Mouse (Mus musculus) left cerebral cortex, postnatal 14 days (tissue): Measurements from ENCODE around the gene Nkx6-1. TPM values are rescaled to one million over a fixed set of nuclear protein-coding genes. Genes with fewer than 3 reads are reported as not detected.

Experiments
- DNase-seq, 2 experiments: peaks; one replicate each; pipeline ENCODE4 v3.0.0; 2021 to 2022; ENCODE audit warnings: low spot score in 2 of 2, mixed read lengths in 1 of 2
- intact Hi-C: fragments of 180-260 bp; cut with DNase I; formaldehyde crosslinking; loops from one replicate; pipeline ENCODE4 v1.15.1; 2025
- total RNA-seq, 2 experiments: library from RNA; stranded (reverse); gene quantifications; 2 replicates each; pipeline ENCODE4 v1.2.3; 2021

Nkx6-1 gene
- total RNA-seq, 2 experiments from 2014 or later, result 0.40 TPM; not detected in 1

GRCm38 (mm10) chr5:101661561-101662211, 3.1 kb downstream of the Nkx6-1 start:
- intact Hi-C loops, result loop anchor here (10.0 kb wide), 1 partner anchor 837 kb away; the partner anchor contains the start of gene Abraxas1
- no peak for DNase-seq

GRCm38 (mm10) chr5:101660666-101661065, 4.1 kb downstream of the Nkx6-1 start:
- DNase-seq, result no peak
- intact Hi-C loops, result loop anchor here (10.0 kb wide), 1 partner anchor 836 kb away; the partner anchor contains the start of gene Abraxas1

- intact Hi-C loops, result loop anchor here (5.0 kb wide), 1 partner anchor 292 kb away; no protein-coding TSS in a partner anchor
- DNase-seq, result no peak
Measured at GRCm38 (mm10) chr5:101659411-101659971, 5.3 kb downstream of the Nkx6-1 start.

GRCm38 (mm10) chr5:101658984-101659290, 5.9 kb downstream of the Nkx6-1 start:
- DNase-seq, result no peak
- intact Hi-C loops, result loop anchor here (5.0 kb wide), 1 partner anchor 292 kb away; no protein-coding TSS in a partner anchor

- DNase-seq, result no peak
- intact Hi-C loops, result loop anchor here (5.0 kb wide), 1 partner anchor 291 kb away; no protein-coding TSS in a partner anchor
Measured at GRCm38 (mm10) chr5:101658188-101658983, 6.4 kb downstream of the Nkx6-1 start.

- no peak for DNase-seq
- intact Hi-C loops, result loop anchor here (5.0 kb wide), 1 partner anchor 290 kb away; no protein-coding TSS in a partner anchor
Measured at GRCm38 (mm10) chr5:101657698-101658097, 7.1 kb downstream of the Nkx6-1 start.

GRCm38 (mm10) chr5:101656107-101656506, 8.7 kb downstream of the Nkx6-1 start:
- no peak for DNase-seq
- intact Hi-C loops, result loop anchor here (5.0 kb wide), 1 partner anchor 289 kb away; no protein-coding TSS in a partner anchor

GRCm38 (mm10) chr5:101655418-101655817, 9.4 kb downstream of the Nkx6-1 start:
- intact Hi-C loops, result loop anchor here (5.0 kb wide), 1 partner anchor 288 kb away; no protein-coding TSS in a partner anchor

GRCm38 (mm10) chr5:101647726-101648686, 16.8 kb downstream of the Nkx6-1 start:
- intact Hi-C loops, result loop anchor here (5.0 kb wide), 1 partner anchor 111 kb away; no protein-coding TSS in a partner anchor
- peak in 1 of 2 experiments; percentile 35 for DNase-seq

More at GRCm38 (mm10) chr5:101655418-101655817, 9.4 kb downstream of the Nkx6-1 start:
- DNase-seq, result no peak

GRCm38 (mm10) chr5:101646961-101647575, 17.7 kb downstream of the Nkx6-1 start:
- no peak for DNase-seq
- intact Hi-C loops, result loop anchor here (5.0 kb wide), 1 partner anchor 110 kb away; no protein-coding TSS in a partner anchor

GRCm38 (mm10) chr5:101645071-101645470, 19.7 kb downstream of the Nkx6-1 start:
- intact Hi-C loops, result loop anchor here (5.0 kb wide), 1 partner anchor 108 kb away; no protein-coding TSS in a partner anchor
- DNase-seq, result no peak

- intact Hi-C loops, result no loop called here
- no peak for DNase-seq
Measured at GRCm38 (mm10) chr5:101638101-101638500, 26.7 kb downstream of the Nkx6-1 start.

Other genes with a start within 250 kb of the Nkx6-1 start
- 10 to 100 TPM; 66.2 to 72.1 TPM for gene Cds1, start 100.1 kb upstream of the Nkx6-1 start, total RNA-seq